Mouse (Mus musculus): ENCODE results near the gene Itfg2. TPM values are rescaled to one million over a fixed set of nuclear protein-coding genes. Genes with fewer than 3 reads are reported as not detected.

Itfg2 gene
- polyA plus RNA-seq (2015; fragmentation: Nextera tagmentation; extraction: Ambion mirVana): 30.5 and 35.9 TPM in 2 replicates

GRCm38 (mm10) chr6:128424269-128425019 is at the start of gene Itfg2:
Gene Itfg2, minus strand, starts transcription at chr6:128424931.
- ATAC-seq (replicated peaks; ENCODE audit: low FRiP score): peak; percentile 94
- H3K4me3 ChIP-seq (replicated peaks): peak within 1 kb of the TSS; percentile 59
- H3K4me1 ChIP-seq: peaks cover 16% of the 10 kb centered on the region
- H3K36me3 ChIP-seq: peaks cover 25% of the 10 kb centered on the region
- peak within 1 kb of the TSS; percentile 66 for H3K4me2 ChIP-seq
- under 1% methylated on average over 42 of the region's 42 CpGs for WGBS
- peak within 1 kb of the TSS; percentile 54 for H3K9ac ChIP-seq
- no peaks in the 10 kb centered on the region for H3K27me3 ChIP-seq
- no peaks in the 10 kb centered on the region for H3K9me3 ChIP-seq (replicated peaks)
- H3K27ac ChIP-seq: peak within 1 kb of the TSS; percentile 96

GRCm38 (mm10) chr6:128474112-128474511 is 49.4 kb upstream of the Itfg2 start:
- H3K27ac ChIP-seq: no peak overlapping the region
- no peaks in the 10 kb centered on the region for H3K27me3 ChIP-seq
- no peak for ATAC-seq (replicated peaks; ENCODE audit: low FRiP score)
- no peaks in the 10 kb centered on the region for H3K9me3 ChIP-seq (replicated peaks)
- no peaks in the 10 kb centered on the region for H3K36me3 ChIP-seq
- H3K4me2 ChIP-seq: no peak overlapping the region
- H3K9ac ChIP-seq: no peak overlapping the region
- no peaks in the 10 kb centered on the region for H3K4me1 ChIP-seq
- no peak overlapping the region for H3K4me3 ChIP-seq (replicated peaks)
- WGBS: 80% methylated on average over 6 of the region's 6 CpGs

GRCm38 (mm10) chr6:128469451-128469850 is 44.7 kb upstream of the Itfg2 start:
- no peak overlapping the region for H3K27ac ChIP-seq
- 8% methylated on average over 11 of the region's 12 CpGs for WGBS
- no peaks in the 10 kb centered on the region for H3K4me1 ChIP-seq
- ATAC-seq (replicated peaks; ENCODE audit: low FRiP score): peak; percentile 58; the same call in 1 of the 2 replicates
- no peaks in the 10 kb centered on the region for H3K27me3 ChIP-seq
- H3K9me3 ChIP-seq (replicated peaks): no peaks in the 10 kb centered on the region
- H3K4me3 ChIP-seq (replicated peaks): no peak overlapping the region
- H3K36me3 ChIP-seq: no peaks in the 10 kb centered on the region
- H3K9ac ChIP-seq: no peak overlapping the region
- H3K4me2 ChIP-seq: 0 out of 2 replicates have a peak overlapping the region, but pooled peaks have one; percentile 17

- no peaks in the 10 kb centered on the region for H3K9me3 ChIP-seq (replicated peaks)
- no peak overlapping the region for H3K4me3 ChIP-seq (replicated peaks)
- ATAC-seq (replicated peaks; ENCODE audit: low FRiP score): no peak
- no peak overlapping the region for H3K9ac ChIP-seq
- H3K4me2 ChIP-seq: no peak overlapping the region
- H3K4me1 ChIP-seq: no peaks in the 10 kb centered on the region
- H3K27ac ChIP-seq: no peak overlapping the region
- H3K27me3 ChIP-seq: no peaks in the 10 kb centered on the region
- no peaks in the 10 kb centered on the region for H3K36me3 ChIP-seq
- 50% methylated on average over 2 of the region's 2 CpGs for WGBS
Observed at GRCm38 (mm10) chr6:128467298-128467697, 42.6 kb upstream of the Itfg2 start.

GRCm38 (mm10) chr6:128466563-128466962 is 41.8 kb upstream of the Itfg2 start:
- Histone ChIP-seq H3K9ac (no peak overlapping the region), H3K9me3 (replicated peaks) (no peaks in the 10 kb centered on the region), H3K4me3 (replicated peaks) (no peak overlapping the region), H3K4me2 (no peak overlapping the region), H3K36me3 (no peaks in the 10 kb centered on the region), H3K27me3 (no peaks in the 10 kb centered on the region), H3K27ac (no peak overlapping the region), H3K4me1 (no peaks in the 10 kb centered on the region)
- WGBS: 77% methylated on average over 3 of the region's 3 CpGs
- no peak for ATAC-seq (replicated peaks; ENCODE audit: low FRiP score)

- no peak for ATAC-seq (replicated peaks; ENCODE audit: low FRiP score)
- H3K36me3 ChIP-seq: no peaks in the 10 kb centered on the region
- H3K9me3 ChIP-seq (replicated peaks): no peaks in the 10 kb centered on the region
- H3K9ac ChIP-seq: no peak overlapping the region
- H3K4me2 ChIP-seq: no peak overlapping the region
- no peak overlapping the region for H3K4me3 ChIP-seq (replicated peaks)
- 64% methylated on average over 7 of the region's 7 CpGs for WGBS
- H3K27ac ChIP-seq: no peak overlapping the region
- no peaks in the 10 kb centered on the region for H3K4me1 ChIP-seq
- no peaks in the 10 kb centered on the region for H3K27me3 ChIP-seq
Observed at GRCm38 (mm10) chr6:128466043-128466442, 41.3 kb upstream of the Itfg2 start.

GRCm38 (mm10) chr6:128464996-128465395 is 40.3 kb upstream of the Itfg2 start:
- Histone ChIP-seq H3K9ac (no peak overlapping the region), H3K4me3 (replicated peaks) (no peak overlapping the region), H3K9me3 (replicated peaks) (no peaks in the 10 kb centered on the region), H3K27ac (no peak overlapping the region), H3K27me3 (no peaks in the 10 kb centered on the region), H3K4me1 (no peaks in the 10 kb centered on the region), H3K36me3 (no peaks in the 10 kb centered on the region), H3K4me2 (no peak overlapping the region)
- 81% methylated on average over 4 of the region's 4 CpGs for WGBS
- ATAC-seq (replicated peaks; ENCODE audit: low FRiP score): no peak

GRCm38 (mm10) chr6:128461606-128462005 is 36.9 kb upstream of the Itfg2 start:
- no peak for ATAC-seq (replicated peaks; ENCODE audit: low FRiP score)
- Histone ChIP-seq H3K36me3 (no peaks in the 10 kb centered on the region), H3K4me1 (no peaks in the 10 kb centered on the region), H3K4me3 (replicated peaks) (no peak overlapping the region), H3K27ac (no peak overlapping the region), H3K4me2 (no peak overlapping the region), H3K9ac (no peak overlapping the region), H3K27me3 (no peaks in the 10 kb centered on the region), H3K9me3 (replicated peaks) (no peaks in the 10 kb centered on the region)

GRCm38 (mm10) chr6:128460729-128461503 is 36.2 kb upstream of the Itfg2 start:
- 82% methylated on average over 14 of the region's 14 CpGs for WGBS
- H3K36me3 ChIP-seq: no peaks in the 10 kb centered on the region
- H3K4me2 ChIP-seq: no peak overlapping the region
- H3K9me3 ChIP-seq (replicated peaks): no peaks in the 10 kb centered on the region
- no peak overlapping the region for H3K4me3 ChIP-seq (replicated peaks)
- no peak for ATAC-seq (replicated peaks; ENCODE audit: low FRiP score)
- H3K9ac ChIP-seq: no peak overlapping the region
- no peaks in the 10 kb centered on the region for H3K27me3 ChIP-seq
- no peaks in the 10 kb centered on the region for H3K4me1 ChIP-seq
- no peak overlapping the region for H3K27ac ChIP-seq

- H3K36me3 ChIP-seq: no peaks in the 10 kb centered on the region
- H3K9me3 ChIP-seq (replicated peaks): no peaks in the 10 kb centered on the region
- H3K27ac ChIP-seq: no peak overlapping the region
- no peaks in the 10 kb centered on the region for H3K4me1 ChIP-seq
- H3K27me3 ChIP-seq: no peaks in the 10 kb centered on the region
- no peak overlapping the region for H3K4me2 ChIP-seq
- WGBS: 40% methylated on average over 2 of the region's 2 CpGs
- no peak for ATAC-seq (replicated peaks; ENCODE audit: low FRiP score)
- H3K9ac ChIP-seq: no peak overlapping the region
- no peak overlapping the region for H3K4me3 ChIP-seq (replicated peaks)
Observed at GRCm38 (mm10) chr6:128460321-128460720, 35.6 kb upstream of the Itfg2 start.

- WGBS: 82% methylated on average over 5 of the region's 5 CpGs
- no peak overlapping the region for H3K9ac ChIP-seq
Observed at GRCm38 (mm10) chr6:128457186-128457585, 32.5 kb upstream of the Itfg2 start.

GRCm38 (mm10) chr6:128455835-128456605 is 31.3 kb upstream of the Itfg2 start:
- Histone ChIP-seq H3K9ac (no peak overlapping the region), H3K4me3 (replicated peaks) (no peak overlapping the region), H3K4me2 (no peak overlapping the region), H3K27ac (no peak overlapping the region), H3K4me1 (no peaks in the 10 kb centered on the region), H3K9me3 (replicated peaks) (no peaks in the 10 kb centered on the region), H3K27me3 (no peaks in the 10 kb centered on the region), H3K36me3 (no peaks in the 10 kb centered on the region)
- 0 out of 2 replicates have a peak, but pooled peaks have one; percentile 25 for ATAC-seq (replicated peaks; ENCODE audit: low FRiP score)
- 61% methylated on average over 12 of the region's 12 CpGs for WGBS

More at GRCm38 (mm10) chr6:128457186-128457585, 32.5 kb upstream of the Itfg2 start:
- H3K36me3 ChIP-seq: no peaks in the 10 kb centered on the region
- no peak overlapping the region for H3K27ac ChIP-seq
- H3K27me3 ChIP-seq: no peaks in the 10 kb centered on the region
- no peak overlapping the region for H3K4me3 ChIP-seq (replicated peaks)
- H3K9me3 ChIP-seq (replicated peaks): no peaks in the 10 kb centered on the region
- no peaks in the 10 kb centered on the region for H3K4me1 ChIP-seq
- no peak overlapping the region for H3K4me2 ChIP-seq
- no peak for ATAC-seq (replicated peaks; ENCODE audit: low FRiP score)

Measured in kidney, embryonic 15.5 days (tissue).